Mouse (Mus musculus) stomach, postnatal 0 days (tissue): Measurements from ENCODE around the gene Trmt44. TPM values are rescaled to one million over a fixed set of nuclear protein-coding genes. Genes with fewer than 3 reads are reported as not detected.

Source experiments
- ATAC-seq: fragments of 200-750 bp; cut with Nextera tagmentation; 2 replicates; pipeline ENCODE4 v1.8.0; 2017; ENCODE audit not compliant: low FRiP score, low TSS enrichment
- DNase-seq: peaks from one replicate; pipeline ENCODE4 v3.0.0-alpha.2; 2016; ENCODE audit warnings: low spot score
- H3K27ac ChIP-seq: fragments of 300-500 bp; sonication (generic); replicated peaks from 2 replicates; pipeline ENCODE4 v1.5.1; 2014; ENCODE audit warnings: mild to moderate bottlenecking, control low read depth
- H3K27me3 ChIP-seq: fragments of 300-500 bp; sonication (generic); 2 replicates; pipeline ENCODE4 v1.6.1; 2014; ENCODE audit warnings: low read length; ENCODE audit not compliant: control insufficient read depth, insufficient read depth
- H3K36me3 ChIP-seq: fragments of 300-500 bp; sonication (generic); 2 replicates; pipeline ENCODE4 v1.6.1; 2014; ENCODE audit warnings: low read length, mixed read lengths; ENCODE audit not compliant: control insufficient read depth, insufficient read depth
- H3K4me1 ChIP-seq: fragments of 300-500 bp; sonication (generic); replicated peaks from 2 replicates; pipeline ENCODE4 v1.6.1; 2014; ENCODE audit warnings: antibody characterized with exemption; ENCODE audit not compliant: control insufficient read depth, insufficient read depth
- H3K4me2 ChIP-seq: fragments of 300-500 bp; sonication (generic); replicated peaks from 2 replicates; pipeline ENCODE4 v1.6.1; 2014; ENCODE audit warnings: low read depth, mild to moderate bottlenecking, control low read depth, moderate library complexity
- H3K4me3 ChIP-seq: fragments of 300-500 bp; sonication (generic); 2 replicates; pipeline ENCODE4 v1.5.1; 2014; ENCODE audit warnings: low read depth, low read length, control low read depth
- H3K9ac ChIP-seq: fragments of 300-500 bp; sonication (generic); 2 replicates; pipeline ENCODE4 v1.6.1; 2014; ENCODE audit warnings: mild to moderate bottlenecking, low read length, control low read depth, mixed read lengths
- H3K9me3 ChIP-seq: fragments of 300-500 bp; sonication (generic); 2 replicates; pipeline ENCODE4 v1.6.1; 2016; ENCODE audit warnings: low read length; ENCODE audit not compliant: control insufficient read depth
- CTCF ChIP-seq: IDR thresholded peaks from 2 replicates; pipeline ENCODE4 v1.5.1; 2016; ENCODE audit warnings: antibody characterized with exemption, low read depth, mild to moderate bottlenecking, moderate library complexity
- EP300 ChIP-seq: optimal IDR thresholded peaks from 2 replicates; pipeline ENCODE3; 2016; ENCODE audit warnings: antibody characterized with exemption
- WGBS: fragments of 180-500 bp; shearing (Covaris S2); extraction: QIAGEN DNeasy Blood & Tissue Kit; methylation state at CpG from one replicate; pipeline ENCODE4 v1.1.7; 2014; 5-methylcytosine and 5-hydroxymethylcytosine counted together
- polyA plus RNA-seq: library from polyadenylated mRNA; unstranded; fragments of >200 nt; fragmentation: Nextera tagmentation; extraction: Ambion mirVana; gene quantifications from 2 replicates; pipeline ENCODE4 v1.2.1, GENCODE M21; 2015

Gene Trmt44
- polyA plus RNA-seq, 1 experiment from 2014 or later: 3.2 TPM

DNA sequence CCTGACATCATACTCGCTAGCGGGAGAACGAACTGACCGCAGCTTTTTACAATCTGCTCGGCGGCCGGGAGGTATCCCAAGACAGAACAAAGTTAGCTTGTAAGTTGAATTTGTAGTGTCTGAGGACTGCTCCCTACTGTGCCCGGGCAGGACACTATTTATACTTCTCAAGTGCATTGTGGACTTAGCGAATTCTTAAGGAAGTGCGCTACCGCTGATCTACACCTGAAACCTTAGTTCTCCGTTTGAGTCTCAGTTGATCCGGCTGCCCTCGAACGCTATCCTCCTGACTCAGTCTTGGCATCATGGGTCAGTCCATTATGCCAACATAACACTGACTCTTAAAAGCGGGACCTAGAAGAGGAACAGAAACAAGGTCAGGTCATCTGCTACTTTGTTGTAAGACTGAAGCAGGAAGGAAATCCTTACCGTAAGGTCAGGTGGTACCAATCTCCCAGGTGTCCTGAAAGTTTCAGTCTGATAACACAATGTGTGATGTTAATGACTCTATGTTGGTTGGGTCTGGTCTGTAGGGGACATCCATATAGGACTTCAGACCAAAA lies 8.4 kb upstream of the Trmt44 start:
- H3K4me3 ChIP-seq: peak overlapping the region; percentile 66
- H3K9me3 ChIP-seq: no peaks in the 10 kb centered on the region
- ATAC-seq: no peak; the same call in 1 of the 2 replicates

GRCm38 (mm10) chr5:35582445-35583220 lies 7.8 kb upstream of the Trmt44 start, which contains the start of gene Acox3:
Gene Acox3, plus strand, starts transcription at chr5:35583040.
- H3K27ac ChIP-seq: peak within 1 kb of the TSS; percentile 82
- ATAC-seq (peak; percentile 94), DNase-seq (peak; percentile 97)
- peak within 1 kb of the TSS; percentile 59 for H3K4me2 ChIP-seq
- no peaks in the 10 kb centered on the region for H3K36me3 ChIP-seq
- peak within 1 kb of the TSS; percentile 66 for H3K4me3 ChIP-seq
- no peak for TF ChIP-seq CTCF
- TF ChIP-seq EP300: no peak
- no peaks in the 10 kb centered on the region for H3K27me3 ChIP-seq
- under 1% methylated on average over 35 of the region's 35 CpGs for WGBS
- H3K9me3 ChIP-seq: no peaks in the 10 kb centered on the region
- no peaks in the 10 kb centered on the region for H3K4me1 ChIP-seq
- H3K9ac ChIP-seq: peak within 1 kb of the TSS; percentile 62

More for the DNA sequence above, 8.4 kb upstream of the Trmt44 start:
- under 1% methylated on average over 17 of the region's 17 CpGs for WGBS
- Histone ChIP-seq H3K36me3 (no peaks in the 10 kb centered on the region), H3K4me2 (peak overlapping the region; percentile 59), H3K27me3 (no peaks in the 10 kb centered on the region), H3K4me1 (no peaks in the 10 kb centered on the region), H3K27ac (peak overlapping the region; percentile 82), H3K9ac (peak overlapping the region; percentile 62)
- no peak for TF ChIP-seq CTCF
- TF ChIP-seq EP300: no peak
- DNase-seq: no peak

DNA sequence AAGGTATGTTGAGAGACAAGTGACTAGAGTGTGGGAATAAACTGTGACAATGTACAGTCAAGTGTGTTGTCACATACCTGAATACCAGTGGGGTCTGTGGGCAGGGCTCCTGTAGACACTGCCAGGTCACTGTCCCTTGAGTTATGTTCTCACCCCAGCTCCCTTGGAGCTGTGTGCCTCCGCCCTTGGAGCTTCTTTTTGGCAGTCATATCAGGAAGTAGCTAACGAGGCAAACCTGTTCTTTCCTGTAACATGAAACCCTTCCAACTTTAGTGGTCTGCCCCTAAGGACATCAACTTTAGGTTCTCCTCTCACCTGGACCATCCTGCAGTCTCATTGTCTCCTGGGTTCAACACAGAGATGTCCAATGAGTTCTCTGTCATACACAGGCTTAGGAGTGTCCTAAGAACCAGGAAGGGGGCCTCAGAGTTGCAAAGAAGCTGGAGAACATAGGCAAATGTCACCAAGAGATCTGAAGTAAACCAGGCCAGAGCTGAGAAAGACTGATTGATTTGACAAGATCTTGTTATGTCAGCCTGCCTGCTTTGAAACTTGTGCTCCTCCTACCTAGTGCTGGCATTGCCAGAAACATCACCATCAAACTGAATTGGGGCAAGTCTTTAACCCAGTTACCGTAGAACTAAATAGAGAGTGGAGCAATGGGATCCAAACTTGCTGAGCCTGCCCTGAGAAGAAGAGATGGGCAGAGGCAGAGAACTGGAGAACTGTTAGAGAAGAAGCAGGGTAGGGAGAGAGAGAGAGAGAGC lies 5.5 kb upstream of the Trmt44 start:
- DNase-seq (no peak), ATAC-seq (no peak)
- no peaks in the 10 kb centered on the region for H3K9me3 ChIP-seq
- no peaks in the 10 kb centered on the region for H3K36me3 ChIP-seq
- H3K4me3 ChIP-seq: no peak overlapping the region
- H3K4me1 ChIP-seq: no peaks in the 10 kb centered on the region
- no peaks in the 10 kb centered on the region for H3K27me3 ChIP-seq
- TF ChIP-seq EP300: no peak
- no peak for TF ChIP-seq CTCF
- H3K27ac ChIP-seq: no peak overlapping the region
- WGBS: 37% methylated on average over 3 of the region's 3 CpGs
- H3K9ac ChIP-seq: no peak overlapping the region
- no peak overlapping the region for H3K4me2 ChIP-seq

GRCm38 (mm10) chr5:35579247-35579893 lies 4.5 kb upstream of the Trmt44 start:
- H3K36me3 ChIP-seq: no peaks in the 10 kb centered on the region
- no peak for ATAC-seq
- H3K4me2 ChIP-seq: no peak overlapping the region
- TF ChIP-seq EP300 (no peak), CTCF (no peak)
- no peaks in the 10 kb centered on the region for H3K27me3 ChIP-seq
- no peak overlapping the region for H3K4me3 ChIP-seq
- H3K27ac ChIP-seq: no peak overlapping the region
- H3K9me3 ChIP-seq: no peaks in the 10 kb centered on the region
- H3K9ac ChIP-seq: no peak overlapping the region
- DNase-seq: no peak
- 21% methylated on average over 5 of the region's 5 CpGs for WGBS
- peaks cover under 1% of the 10 kb centered on the region; the same call in 1 of the 2 replicates for H3K4me1 ChIP-seq

DNA sequence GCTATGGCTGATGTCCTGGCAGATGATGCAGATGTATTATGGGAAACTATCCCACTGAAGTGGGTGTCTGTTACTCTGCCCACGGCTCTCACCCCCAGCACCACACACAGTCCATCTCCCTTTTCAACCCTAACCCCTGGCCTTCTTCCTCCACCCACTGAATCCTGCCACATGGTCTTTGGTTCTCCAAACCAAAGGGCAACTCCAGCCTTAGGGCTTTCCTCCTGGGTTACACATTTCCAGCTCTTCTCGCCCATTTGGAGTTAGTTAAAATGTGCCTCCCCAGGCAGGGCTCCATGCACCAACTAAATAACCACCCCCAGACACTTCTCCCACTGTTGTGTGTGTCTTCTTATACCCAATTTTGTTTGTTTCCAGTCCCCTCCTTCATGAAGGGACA lies 3.5 kb upstream of the Trmt44 start:
- ATAC-seq (no peak), DNase-seq (no peak)
- H3K27me3 ChIP-seq: no peaks in the 10 kb centered on the region
- TF ChIP-seq CTCF (no peak), EP300 (no peak)
- peaks cover 4% of the 10 kb centered on the region; the same call in 1 of the 2 replicates for H3K4me1 ChIP-seq
- no peak overlapping the region for H3K9ac ChIP-seq
- 63% methylated on average over 2 of the region's 2 CpGs for WGBS
- no peak overlapping the region for H3K4me2 ChIP-seq
- H3K9me3 ChIP-seq: no peaks in the 10 kb centered on the region
- no peaks in the 10 kb centered on the region for H3K36me3 ChIP-seq
- H3K27ac ChIP-seq: no peak overlapping the region
- H3K4me3 ChIP-seq: no peak overlapping the region
